Mouse (Mus musculus): ENCODE measurements at regions not wholly inside any gene's neighbourhood (a gene's known extent, or its start where the extent isn't known, plus 50 kb on each side); places are given as distances from the start of the nearest gene placed in this dataset.

DNA sequence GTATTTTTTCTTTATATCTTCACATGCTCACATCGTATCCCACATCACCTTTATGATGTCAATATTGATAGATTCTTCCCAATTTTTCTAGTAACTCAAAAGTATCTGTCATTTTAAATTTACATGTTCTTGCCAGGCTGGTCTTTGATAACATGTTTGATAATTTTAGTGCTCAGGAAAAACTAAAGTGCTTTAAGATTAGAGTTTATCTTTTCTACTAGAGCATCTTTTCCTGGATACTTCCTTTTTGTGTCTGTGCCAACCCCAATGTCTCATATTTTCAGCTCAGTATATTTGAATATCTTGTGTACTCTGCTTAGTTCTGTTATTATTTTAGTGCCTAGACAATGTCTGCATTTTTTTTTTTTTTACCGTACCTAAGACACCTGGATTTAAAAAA, 170.2 kb upstream of the Nova1 start:
- TF ChIP-seq POLR2A (IDR thresholded peaks at IDR 0.05; ENCODE audit: borderline replicate concordance, extremely low read depth, low read depth, low read length): no peak
- no peak for TF ChIP-seq CTCF (IDR thresholded peaks at IDR 0.05; ENCODE audit: insufficient read depth, low read length)
